Mouse (Mus musculus): ENCODE results near the gene Ptpn22.

DNA sequence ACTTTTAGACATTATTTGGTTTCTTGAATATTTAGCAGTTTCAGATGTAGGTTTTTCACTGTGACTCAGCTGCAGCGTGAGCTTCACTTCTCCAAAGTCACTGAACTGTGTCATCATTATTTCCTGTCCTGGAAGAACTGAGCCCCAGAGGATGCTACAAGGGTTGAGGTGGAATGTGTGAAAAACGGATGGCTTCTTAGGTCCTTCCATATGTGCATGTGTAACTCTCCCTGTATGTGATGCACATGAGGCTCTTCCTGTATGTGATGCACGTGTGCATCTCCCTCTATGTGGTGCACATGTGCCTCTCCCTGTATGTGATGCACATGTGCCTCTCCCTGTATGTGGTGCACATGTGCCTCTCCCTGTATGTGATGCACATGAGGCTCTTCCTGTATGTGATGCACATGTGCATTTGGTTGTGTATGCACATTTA, 13.1 kb downstream of the Ptpn22 start:
- no peak for TF ChIP-seq TAL1 (IDR thresholded peaks at IDR 0.05; ENCODE audit: low read length)
- TF ChIP-seq GATA1 (IDR thresholded peaks at IDR 0.05; ENCODE audit: low read length): no peak
